Mouse (Mus musculus) cerebellum, adult 9-10 months (tissue): Measurements from ENCODE around the gene Abhd4.

Source experiments
- DNase-seq: peaks from one replicate; pipeline ENCODE4 v3.0.0; 2022

Gene Abhd4

GRCm38 (mm10) chr14:54239002-54239736 is 14.8 kb upstream of the Abhd4 start:
- DNase-seq = peak; percentile 78

DNA sequence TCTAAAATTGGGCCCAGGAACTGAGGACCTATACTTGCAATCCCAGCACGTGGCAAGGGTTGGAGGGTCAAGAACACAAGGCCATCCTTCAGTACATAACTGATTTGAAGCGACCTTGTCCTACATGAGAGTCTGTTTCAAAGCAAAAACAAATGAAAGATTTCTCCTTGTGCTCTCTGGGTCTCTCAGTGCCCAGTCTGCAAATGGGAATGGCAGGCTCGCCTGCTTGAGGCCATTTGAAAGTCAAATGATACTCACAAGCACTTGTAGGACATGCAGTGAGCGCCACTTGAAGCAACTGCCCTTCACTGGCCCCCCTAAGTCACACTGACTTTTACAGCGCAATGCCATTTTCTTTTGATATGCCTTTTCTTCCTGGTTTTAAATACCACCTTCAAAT is 13.4 kb upstream of the Abhd4 start:
- DNase-seq = no peak

- no peak for DNase-seq
Measured at GRCm38 (mm10) chr14:54244183-54244582, 9.8 kb upstream of the Abhd4 start.

- no peak for DNase-seq
Measured at GRCm38 (mm10) chr14:54246232-54246631, 7.8 kb upstream of the Abhd4 start.

DNA sequence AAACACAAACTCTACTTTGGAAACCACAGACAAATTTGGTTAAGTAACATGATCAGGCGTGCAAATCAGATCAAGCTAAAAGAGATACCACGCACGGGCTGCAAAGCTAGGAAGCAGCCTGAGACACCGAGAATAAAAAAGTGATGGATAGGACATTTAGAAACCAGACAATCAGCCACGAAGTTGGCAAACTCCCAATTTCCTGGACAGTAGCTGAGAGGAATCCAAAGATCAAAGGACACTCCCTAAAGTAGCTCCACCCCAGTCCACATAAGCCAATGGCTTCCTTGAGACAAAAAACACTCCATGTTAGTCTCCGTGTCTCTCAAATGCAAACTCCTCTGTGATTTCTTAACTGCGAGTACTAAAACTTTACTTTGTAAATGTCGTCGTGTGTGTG is 4.7 kb upstream of the Abhd4 start:
- DNase-seq = no peak

DNA sequence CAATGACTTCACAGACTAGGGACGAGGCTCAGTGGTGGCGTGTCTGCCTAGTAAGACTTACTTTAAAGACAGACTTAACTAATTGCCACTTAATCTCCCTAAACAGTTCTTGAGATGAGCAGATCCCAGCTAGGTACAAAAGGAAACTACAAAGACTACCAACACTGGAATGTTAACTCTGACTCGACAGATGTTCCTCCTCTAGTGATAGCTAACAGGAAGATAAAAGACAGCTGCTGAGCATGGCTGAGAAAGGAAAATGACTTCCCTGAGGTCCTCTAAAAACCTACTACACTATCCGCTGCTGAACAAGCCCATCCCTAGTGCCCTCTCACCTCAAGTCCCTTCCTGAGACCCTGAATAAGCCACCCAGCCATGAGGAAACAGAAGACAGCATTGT is 3.9 kb upstream of the Abhd4 start:
- DNase-seq = no peak

GRCm38 (mm10) chr14:54254670-54255202 is 748 bp downstream of the Abhd4 start:
- DNase-seq = peak; percentile 53

DNA sequence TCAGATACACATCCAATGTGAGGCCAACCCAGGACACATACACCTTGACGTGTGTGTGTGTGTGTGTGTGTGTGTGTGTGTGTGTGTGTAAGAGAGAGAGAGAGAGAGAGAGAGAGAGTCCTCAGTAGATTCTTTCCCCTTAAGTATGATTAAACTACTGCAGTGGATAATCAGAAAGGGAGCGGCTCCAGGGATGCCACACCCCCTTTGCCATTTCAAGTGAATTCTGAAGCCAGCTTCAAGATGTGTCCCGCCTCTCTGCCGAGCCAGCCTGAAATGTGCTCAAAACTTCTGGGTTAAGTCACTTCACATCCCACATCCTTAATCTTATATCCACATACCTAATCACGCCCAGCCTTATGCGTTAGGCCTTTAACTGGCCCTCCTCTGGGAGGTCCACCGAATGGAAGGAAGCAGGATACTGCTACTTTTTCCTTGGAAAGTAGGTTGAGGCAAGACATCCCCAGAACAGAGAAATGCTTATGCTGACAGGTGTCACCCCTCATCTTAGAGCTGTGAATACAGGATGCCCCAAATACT is 4.2 kb downstream of the Abhd4 start:
- no peak for DNase-seq

GRCm38 (mm10) chr14:54259003-54259721 is 5.2 kb downstream of the Abhd4 start:
- DNase-seq = peak; percentile 88

- DNase-seq = no peak
Measured at GRCm38 (mm10) chr14:54259722-54260085, 5.7 kb downstream of the Abhd4 start.

- DNase-seq = no peak
Measured at GRCm38 (mm10) chr14:54260196-54260595, 6.2 kb downstream of the Abhd4 start.

GRCm38 (mm10) chr14:54261386-54261785 is 7.4 kb downstream of the Abhd4 start:
- DNase-seq = no peak

GRCm38 (mm10) chr14:54262622-54263021 is 8.6 kb downstream of the Abhd4 start:
- DNase-seq = no peak

DNA sequence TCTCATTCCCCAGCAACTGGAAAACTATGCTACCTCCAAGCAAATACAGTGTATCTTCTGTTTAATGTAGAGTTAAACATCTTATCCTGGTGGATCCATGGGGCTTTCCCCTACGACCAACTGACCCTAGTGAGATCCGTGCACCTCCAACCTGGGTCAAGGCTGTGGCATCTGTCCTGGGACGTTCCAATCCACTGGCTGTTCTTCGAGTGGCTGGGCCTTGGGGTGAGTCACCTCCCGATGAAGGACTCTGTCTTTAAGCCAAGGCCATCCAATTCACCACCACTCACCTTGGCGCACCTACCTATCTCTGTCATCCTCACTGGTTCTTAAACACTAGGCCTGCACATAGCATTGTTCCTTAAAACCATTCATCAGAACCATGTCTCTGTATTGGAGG is 9.1 kb downstream of the Abhd4 start:
- no peak for DNase-seq

GRCm38 (mm10) chr14:54264231-54264630 is 10.2 kb downstream of the Abhd4 start:
- no peak for DNase-seq

DNA sequence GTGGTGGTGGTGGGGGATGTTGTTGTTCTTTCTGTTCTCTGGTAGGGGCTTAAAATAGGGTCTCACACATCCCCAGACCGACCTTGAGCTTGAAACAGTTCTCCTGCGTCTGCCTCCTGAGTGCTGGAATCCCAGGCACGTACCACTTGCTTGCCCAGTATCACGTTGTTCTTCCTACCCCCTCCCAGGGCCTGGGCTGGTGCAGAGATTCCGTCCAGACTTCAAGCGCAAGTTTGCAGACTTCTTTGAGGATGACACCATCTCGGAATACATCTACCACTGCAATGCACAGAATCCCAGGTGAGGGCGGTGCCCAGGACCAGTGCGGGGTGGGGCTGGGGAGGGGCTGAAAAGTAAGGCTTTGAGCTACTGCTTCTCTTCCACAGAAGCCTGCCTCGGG is 11.1 kb downstream of the Abhd4 start:
- no peak for DNase-seq

GRCm38 (mm10) chr14:54265951-54266350 is 12.0 kb downstream of the Abhd4 start:
- no peak for DNase-seq

DNA sequence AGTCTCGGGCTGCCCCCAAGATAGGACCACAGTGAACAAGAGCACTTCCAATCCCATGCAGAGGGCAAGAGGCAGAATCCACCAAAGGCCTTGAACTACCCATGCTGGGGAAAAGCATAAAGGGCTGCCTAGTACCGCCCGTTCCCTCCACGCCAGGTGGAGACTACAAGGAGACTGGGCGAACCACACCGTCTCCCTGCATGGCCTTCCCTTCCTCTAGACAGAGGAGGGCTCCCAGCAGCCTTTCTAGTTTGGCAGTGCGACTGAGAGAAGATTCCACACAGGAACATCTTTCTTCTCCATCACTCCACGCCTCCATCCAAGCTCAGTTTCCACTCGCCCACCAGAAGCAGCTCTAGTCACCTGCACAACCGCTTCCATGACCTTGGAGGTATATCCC is 14.0 kb downstream of the Abhd4 start:
- no peak for DNase-seq

- no peak for DNase-seq
Measured at GRCm38 (mm10) chr14:54269566-54269965, 15.6 kb downstream of the Abhd4 start.

DNA sequence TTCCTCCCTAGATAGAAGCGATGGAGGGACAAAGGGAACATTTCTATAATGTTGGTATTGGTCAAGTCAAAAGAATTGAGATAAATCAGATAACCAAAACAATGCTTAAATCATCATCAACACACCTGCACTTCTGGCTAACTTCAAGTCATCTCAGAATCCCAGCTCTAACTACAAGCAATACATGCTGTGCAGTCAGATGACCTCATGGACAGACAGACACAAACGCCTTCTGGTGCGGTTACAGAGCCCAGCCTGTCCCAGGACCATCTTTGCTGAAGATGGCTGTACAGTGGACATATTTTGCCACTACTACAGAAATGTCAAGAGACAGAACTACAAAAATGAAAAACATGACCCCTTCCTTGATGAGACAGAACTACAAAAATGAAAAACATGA is 16.4 kb downstream of the Abhd4 start:
- DNase-seq = no peak

- no peak for DNase-seq
Measured at GRCm38 (mm10) chr14:54271976-54272606, 18.1 kb downstream of the Abhd4 start.

- DNase-seq = no peak
Measured at GRCm38 (mm10) chr14:54272696-54273095, 18.7 kb downstream of the Abhd4 start.

- DNase-seq = no peak
Measured at GRCm38 (mm10) chr14:54276446-54276845, 22.5 kb downstream of the Abhd4 start.

- DNase-seq = no peak
Measured at GRCm38 (mm10) chr14:54284839-54285238, 30.9 kb downstream of the Abhd4 start, which contains the start of gene Olfr49. Gene Olfr49 (minus strand): TSS chr14:54284939.
